Mouse (Mus musculus) brain, embryonic 14.5 days (tissue): ENCODE results near the gene Rbm6.

Experiments
- CTCF ChIP-seq: fragments of 200-500 bp; IDR thresholded peaks from 2 replicates; pipeline ENCODE4 v1.5.1; 2012; ENCODE audit warnings: inconsistent platforms, mild to moderate bottlenecking, moderate library complexity, borderline replicate concordance; ENCODE audit not compliant: insufficient read depth, insufficient read length; ENCODE audit errors: extremely low read depth
- POLR2A ChIP-seq: fragments of 200-500 bp; IDR thresholded peaks from 2 replicates; pipeline ENCODE4 v1.6.1; 2012; ENCODE audit warnings: mild to moderate bottlenecking, inconsistent platforms, borderline replicate concordance; ENCODE audit not compliant: poor library complexity, insufficient read depth, insufficient read length, severe bottlenecking; ENCODE audit errors: extremely low read depth

DNA sequence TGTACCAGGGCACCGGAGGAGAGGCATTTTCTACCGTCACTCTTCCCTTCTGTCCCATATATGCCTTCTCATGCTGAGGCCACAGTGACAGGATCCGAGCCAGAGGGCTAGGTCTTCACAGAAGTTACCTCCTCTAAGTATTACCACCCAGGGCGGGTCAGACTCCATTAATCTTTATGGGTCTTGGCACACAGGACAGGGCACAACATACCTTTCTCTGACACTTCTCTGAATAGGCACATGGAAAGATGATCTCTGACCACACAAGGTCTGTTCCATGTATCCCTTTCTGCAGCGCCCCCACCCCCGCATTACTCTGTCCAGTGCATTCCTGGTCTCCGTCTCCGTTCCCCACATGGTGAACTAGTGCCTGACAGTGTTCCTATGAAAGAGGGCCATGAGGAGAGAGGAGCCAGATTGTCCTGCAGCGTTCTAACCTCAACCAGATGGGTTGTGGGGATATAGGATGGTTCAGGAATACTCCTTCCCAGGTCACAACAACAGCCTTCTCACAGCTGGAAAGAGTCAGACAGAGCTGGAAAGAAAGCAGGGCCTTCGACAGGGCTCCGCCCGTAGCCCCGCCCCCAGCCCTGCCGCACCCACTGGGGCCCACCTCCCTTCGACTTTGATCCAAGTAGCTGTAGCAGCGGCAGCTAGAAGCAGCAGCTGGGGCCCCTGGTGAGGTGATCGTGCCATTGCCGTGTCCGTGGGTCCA lies 33.4 kb upstream of the Rbm6 start, which contains the start of gene Mst1r:
- TF ChIP-seq CTCF (no peak), POLR2A (no peak)
